Mouse (Mus musculus): ENCODE measurements around the gene Dtd1.

DNA sequence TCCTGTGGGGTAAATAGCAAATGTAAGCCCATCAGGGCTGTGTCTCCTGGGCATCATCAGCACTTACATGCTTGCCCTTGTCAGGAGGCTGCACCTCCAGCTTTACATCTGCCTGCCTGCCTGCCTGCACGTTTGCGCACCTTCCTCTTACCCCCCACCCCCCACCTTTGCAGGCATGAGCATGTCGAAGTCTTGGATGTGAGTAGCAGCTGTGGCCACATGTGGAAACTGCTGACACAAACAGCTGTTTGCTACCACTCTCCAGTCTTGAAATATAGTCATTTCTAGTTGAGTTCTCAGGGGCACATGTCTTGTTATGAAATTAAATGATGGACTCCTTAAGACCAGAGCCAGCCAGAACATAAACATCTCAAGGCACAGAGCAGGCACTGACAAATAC, 79.7 kb downstream of the Dtd1 start:
- TF ChIP-seq CTCF (IDR thresholded peaks at IDR 0.05; ENCODE audit: control insufficient read depth, insufficient read depth, insufficient replicate concordance, low read depth, low read length), result no peak
- TF ChIP-seq POLR2A (IDR thresholded peaks at IDR 0.05; ENCODE audit: control insufficient read depth, low read depth, low read length), result no peak

Measured in testis, adult 2 months (tissue).